Comparison of ENCODE assay signal across 8 mouse cellular contexts in genomic region chr5:88721565-88722212, GRCm38 (mm10). TPM values are rescaled to one million over a fixed set of nuclear protein-coding genes. Genes with fewer than 3 reads are reported as not detected.
DNase-seq lines count a peak whose midpoint lies in the region; ATAC-seq lines count a peak whose summit lies in the region.

No protein-coding gene starts in this region.

- peak overlapping the region; percentile 82 for H3K9ac ChIP-seq in embryonic facial prominence, embryonic 11.5 days (replicated peaks; ENCODE audit: low read length)

- no peaks in the 10 kb centered on the region for H3K36me3 ChIP-seq in embryonic facial prominence, embryonic 11.5 days (replicated peaks; ENCODE audit: control insufficient read depth, insufficient read depth, low read depth, low read length)

- H3K4me3 ChIP-seq in embryonic facial prominence, embryonic 11.5 days (ENCODE audit: low read depth, low read length) = peak overlapping the region; percentile 73

- 0 out of 2 replicates have a peak, but pooled peaks cover 2% of the 10 kb centered on the region for H3K4me1 ChIP-seq in embryonic facial prominence, embryonic 11.5 days (ENCODE audit: control insufficient read depth, insufficient read depth, low read length)

- H3K27ac ChIP-seq in embryonic facial prominence, embryonic 11.5 days (replicated peaks; ENCODE audit: low read depth, low read length) = peak overlapping the region; percentile 84; the same call in 1 of the 2 replicates

- H3K27me3 ChIP-seq in embryonic facial prominence, embryonic 11.5 days (ENCODE audit: control insufficient read depth, insufficient read depth, low read length) = no peaks in the 10 kb centered on the region

- WGBS in embryonic facial prominence, embryonic 11.5 days = 2% methylated on average over 31 of the region's 31 CpGs

- H3K9me3 ChIP-seq in embryonic facial prominence, embryonic 11.5 days (replicated peaks; ENCODE audit: control insufficient read depth, low read length) = no peaks in the 10 kb centered on the region

- peak; percentile 19; the same call in 1 of the 2 replicates for ATAC-seq in embryonic facial prominence, embryonic 11.5 days (replicated peaks; ENCODE audit: insufficient number of reproducible peaks, low FRiP score, low TSS enrichment, low read depth)

- peak overlapping the region; percentile 87 for H3K4me2 ChIP-seq in embryonic facial prominence, embryonic 11.5 days (ENCODE audit: low read depth, low read length)

- intact Hi-C loops in heart, postnatal 14 days (cut with DNase I) = loop anchor here (1.0 to 2.0 kb wide), 2 partner anchors 33 to 43 kb away; partner anchors contain the start of gene Dck

- peak; percentile 51 for DNase-seq in CD4-positive helper T cell, adult 2 months (ENCODE audit: low read depth, low spot score)
- DNase-seq in adrenal gland, adult 8-10 months = peak; percentile 26
- peak; percentile 19 for DNase-seq in embryonic facial prominence, embryonic 11.5 days (ENCODE audit: low spot score)
- DNase-seq in heart, postnatal 14 days = peak; percentile 28
- DNase-seq in kidney, postnatal 4 days = peak; percentile 44 to 59
- peak; percentile 44 to 64 for DNase-seq in lung, postnatal 4 days
- peak; percentile 15 for DNase-seq in right cerebral cortex, adult 18-20 months
- peak; percentile 18 to 43 for DNase-seq in urinary bladder, postnatal 36 days (ENCODE audit: low spot score in 2 of 2)

RNA-seq across cellular contexts. Expression of gene Mob1b, which starts 1.0 kb away (rescaled TPM):
- 10 to 100 TPM; 33.4 to 37.1 (median 36.0) TPM for total RNA-seq in adrenal gland, adult 8-10 months (2022)
- polyA plus RNA-seq in embryonic facial prominence, embryonic 11.5 days (2014; fragmentation: Nextera tagmentation; extraction: Ambion mirVana) = 13.7 and 15.6 TPM in 2 replicates
- 10 to 100 TPM; 41.7 to 42.9 TPM for total RNA-seq in heart, postnatal 14 days (2021)

RNA-seq across cellular contexts. Expression of gene Dck, which starts 43.1 kb away (rescaled TPM):
- 1 to 10 TPM; 3.2 to 4.0 (median 3.6) TPM for total RNA-seq in adrenal gland, adult 8-10 months (2022)
- polyA plus RNA-seq in embryonic facial prominence, embryonic 11.5 days (2014; fragmentation: Nextera tagmentation; extraction: Ambion mirVana) = 99.9 and 110 TPM in 2 replicates
- total RNA-seq in heart, postnatal 14 days (2021) = 1 to 10 TPM; 3.8 to 7.7 TPM

RNA-seq across cellular contexts. Expression of gene Grsf1, which starts 45.7 kb away (rescaled TPM):
- total RNA-seq in adrenal gland, adult 8-10 months (2022) = 100 to 1,000 TPM; 121 to 154 (median 133) TPM
- 82.0 and 91.0 TPM in 2 replicates for polyA plus RNA-seq in embryonic facial prominence, embryonic 11.5 days (2014; fragmentation: Nextera tagmentation; extraction: Ambion mirVana)
- 100 to 1,000 TPM; 187 to 200 TPM for total RNA-seq in heart, postnatal 14 days (2021)

Comparison
In these comparisons a context has a peak if more than half of its experiments do, and no peak if none do; other contexts are left out.
1. Peak in every context shown above with its lines: DNase-seq, ATAC-seq, H3K4me3 ChIP-seq and H3K27ac ChIP-seq.